Mouse (Mus musculus) forebrain, embryonic 16.5 days (tissue): ENCODE data around the gene Rps3. TPM values are rescaled to one million over a fixed set of nuclear protein-coding genes. Genes with fewer than 3 reads are reported as not detected.
"Not testable (repeated sequence)": the region's sequence is repeated elsewhere in the genome, so short reads cannot be mapped to it uniquely, and the experiment has no call there.

Source experiments
- ATAC-seq: fragments of 200-750 bp; cut with Nextera tagmentation; 2 replicates; pipeline ENCODE4 v1.8.0; 2017; ENCODE audit warnings: mild to moderate bottlenecking, moderate library complexity
- H3K27ac ChIP-seq: fragments of 300-500 bp; sonication (generic); 2 replicates; pipeline ENCODE4 v1.5.1; 2014; ENCODE audit warnings: low read length, control low read depth
- H3K27me3 ChIP-seq: fragments of 300-500 bp; sonication (generic); replicated peaks from 2 replicates; pipeline ENCODE4 v1.6.1; 2014; ENCODE audit warnings: low read length; ENCODE audit not compliant: control insufficient read depth, insufficient read depth
- H3K36me3 ChIP-seq: fragments of 300-500 bp; sonication (generic); 2 replicates; pipeline ENCODE4 v1.6.1; 2014; ENCODE audit not compliant: control insufficient read depth, insufficient read depth
- H3K4me1 ChIP-seq: fragments of 300-500 bp; sonication (generic); replicated peaks from 2 replicates; pipeline ENCODE4 v1.6.1; 2014; ENCODE audit warnings: low read length; ENCODE audit not compliant: control insufficient read depth, insufficient read depth
- H3K4me2 ChIP-seq: fragments of 300-500 bp; sonication (generic); 2 replicates; pipeline ENCODE4 v1.6.1; 2014; ENCODE audit warnings: mild to moderate bottlenecking, low read length, control low read depth
- H3K4me3 ChIP-seq: fragments of 300-500 bp; sonication (generic); replicated peaks from 2 replicates; pipeline ENCODE4 v1.5.1; 2014; ENCODE audit warnings: mild to moderate bottlenecking, low read length, control low read depth
- H3K9ac ChIP-seq: fragments of 300-500 bp; sonication (generic); replicated peaks from 2 replicates; pipeline ENCODE4 v1.6.1; 2014; ENCODE audit warnings: low read depth, low read length, control low read depth
- H3K9me3 ChIP-seq: fragments of 300-500 bp; sonication (generic); 2 replicates; pipeline ENCODE4 v1.6.1; 2016; ENCODE audit warnings: low read length; ENCODE audit not compliant: control insufficient read depth
- WGBS: fragments of 180-500 bp; shearing (Covaris S2); extraction: QIAGEN DNeasy Blood & Tissue Kit; methylation state at CpG from one replicate; pipeline ENCODE4 v1.1.7; 2014; 5-methylcytosine and 5-hydroxymethylcytosine counted together
- polyA plus RNA-seq: library from polyadenylated mRNA; unstranded; fragments of >200 nt; fragmentation: Nextera tagmentation; extraction: Ambion mirVana; gene quantifications from 2 replicates; pipeline ENCODE4 v1.2.1, GENCODE M21; 2015

Gene Rps3
- polyA plus RNA-seq, 1 experiment from 2014 or later, result 503 TPM

DNA sequence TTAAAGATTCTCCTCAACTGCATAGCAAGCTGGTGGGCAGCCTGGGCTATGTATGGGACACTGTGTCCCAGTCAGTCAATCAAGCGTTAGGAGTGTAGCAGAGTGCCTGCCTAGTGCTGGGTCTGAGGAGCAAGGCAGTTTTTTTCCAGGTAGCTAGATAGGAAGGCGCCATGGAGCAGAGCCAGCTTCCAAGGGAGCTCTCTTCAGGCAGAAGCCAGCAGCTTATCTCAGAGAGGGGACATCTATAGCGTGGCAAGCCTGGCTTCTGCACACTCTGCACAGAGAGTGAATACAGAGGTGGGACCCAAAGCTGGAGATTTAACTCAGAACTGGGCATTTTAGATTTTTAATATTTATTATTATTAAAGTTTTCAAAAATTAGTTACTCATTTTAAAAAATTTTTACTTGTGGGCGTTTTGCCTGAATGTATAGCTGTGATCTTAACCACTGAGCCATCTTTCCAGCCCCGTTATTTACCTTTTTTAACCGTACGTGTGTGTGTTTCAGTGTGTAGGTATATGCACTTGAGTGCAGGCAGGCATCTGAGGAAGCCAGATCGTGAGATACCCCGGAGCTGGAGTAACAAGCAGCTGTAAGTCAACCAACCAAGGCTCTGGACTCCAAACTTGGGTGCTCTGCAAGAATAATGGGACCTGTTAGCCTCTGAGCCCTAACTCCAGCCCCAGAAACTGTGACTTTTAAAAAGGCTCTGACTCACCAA, 32.7 kb upstream of the Rps3 start:
- 84% methylated on average over 9 of the region's 9 CpGs for WGBS
- Histone ChIP-seq H3K9me3 (no peaks in the 10 kb centered on the region), H3K4me2 (no peak overlapping the region), H3K27me3 (no peaks in the 10 kb centered on the region), H3K36me3 (no peaks in the 10 kb centered on the region), H3K4me1 (no peaks in the 10 kb centered on the region), H3K9ac (no peak overlapping the region), H3K27ac (no peak overlapping the region), H3K4me3 (no peak overlapping the region)
- ATAC-seq, result no peak

DNA sequence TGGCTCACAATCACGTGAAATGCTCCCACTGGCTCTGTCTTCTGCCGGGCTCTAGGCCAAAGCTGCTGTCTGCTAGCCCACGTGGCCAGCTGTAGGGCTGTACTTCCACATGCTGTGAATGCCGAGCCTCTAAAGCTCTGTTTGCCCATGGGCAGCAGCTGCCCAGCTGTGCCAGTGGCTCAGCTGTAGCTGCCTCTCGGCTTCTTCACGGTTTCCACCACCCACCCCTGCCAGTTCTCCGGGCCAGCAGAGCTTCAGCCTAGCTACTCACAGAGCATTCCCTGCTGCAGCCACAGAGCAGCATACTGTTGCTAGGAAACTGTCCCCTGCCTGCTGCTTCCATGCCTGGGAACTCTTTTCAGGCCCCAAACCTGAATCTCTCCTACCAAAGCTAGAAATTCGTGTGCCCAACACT, 26.6 kb upstream of the Rps3 start:
- WGBS, result 4% methylated on average over 8 of the region's 8 CpGs
- H3K9me3 ChIP-seq, result 0 out of 2 replicates have a peak, but pooled peaks cover 2% of the 10 kb centered on the region
- peaks cover 4% of the 10 kb centered on the region for H3K4me1 ChIP-seq
- no peaks in the 10 kb centered on the region for H3K36me3 ChIP-seq
- no peak overlapping the region for H3K9ac ChIP-seq
- ATAC-seq, result peak; percentile 81
- H3K4me2 ChIP-seq, result no peak overlapping the region
- no peak overlapping the region; the same call in 1 of the 2 replicates for H3K27ac ChIP-seq
- H3K4me3 ChIP-seq, result no peak overlapping the region
- H3K27me3 ChIP-seq, result no peaks in the 10 kb centered on the region

DNA sequence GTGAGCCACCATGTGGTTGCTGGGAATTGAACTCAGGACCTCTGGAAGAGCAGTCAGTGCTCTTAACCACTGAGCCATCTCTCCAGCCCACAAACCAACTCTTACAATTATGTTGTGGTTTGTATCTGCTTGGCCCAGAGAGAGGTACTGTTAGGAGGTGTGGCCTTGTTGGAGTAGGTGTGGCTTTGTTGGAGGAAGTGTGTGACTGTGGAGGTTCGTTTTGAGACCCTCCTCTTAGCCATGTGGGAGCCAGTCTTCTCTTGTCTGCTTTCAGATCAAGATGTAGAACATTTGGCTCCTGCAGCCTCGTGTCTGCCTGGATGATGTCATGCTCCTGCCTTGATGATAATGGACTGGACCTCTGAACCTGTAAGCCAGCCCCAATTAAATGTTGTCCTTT, 24.6 kb upstream of the Rps3 start:
- WGBS, result 5% methylated on average over 2 of the region's 2 CpGs
- not testable (repeated sequence) for H3K4me2 ChIP-seq, H3K4me3 ChIP-seq, ATAC-seq, H3K9ac ChIP-seq, H3K27me3 ChIP-seq, H3K27ac ChIP-seq, H3K9me3 ChIP-seq, H3K4me1 ChIP-seq, H3K36me3 ChIP-seq

DNA sequence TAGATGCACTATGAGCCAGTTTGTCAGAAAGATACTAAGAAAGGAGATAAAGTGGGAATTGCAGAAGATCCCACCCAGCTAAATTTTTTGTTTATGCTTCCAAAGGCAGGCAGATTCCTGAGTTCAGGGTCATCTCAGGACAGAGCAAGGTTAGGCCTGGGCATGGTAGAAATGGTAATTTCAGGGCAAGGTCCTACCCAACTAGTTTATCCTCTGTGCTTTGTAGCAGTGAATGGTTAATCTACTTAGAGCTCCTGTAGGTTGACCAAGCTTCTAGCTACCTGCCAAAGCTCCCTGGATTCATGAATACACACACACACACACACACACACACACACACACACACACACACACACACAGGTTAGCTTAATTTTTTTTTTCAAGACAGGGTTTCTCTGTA, 21.0 kb upstream of the Rps3 start:
- Histone ChIP-seq H3K9ac (no peak overlapping the region), H3K36me3 (no peaks in the 10 kb centered on the region), H3K4me3 (no peak overlapping the region), H3K9me3 (0 out of 2 replicates have a peak, but pooled peaks cover 2% of the 10 kb centered on the region), H3K4me1 (no peaks in the 10 kb centered on the region), H3K4me2 (no peak overlapping the region), H3K27me3 (no peaks in the 10 kb centered on the region), H3K27ac (no peak overlapping the region)
- no peak for ATAC-seq

DNA sequence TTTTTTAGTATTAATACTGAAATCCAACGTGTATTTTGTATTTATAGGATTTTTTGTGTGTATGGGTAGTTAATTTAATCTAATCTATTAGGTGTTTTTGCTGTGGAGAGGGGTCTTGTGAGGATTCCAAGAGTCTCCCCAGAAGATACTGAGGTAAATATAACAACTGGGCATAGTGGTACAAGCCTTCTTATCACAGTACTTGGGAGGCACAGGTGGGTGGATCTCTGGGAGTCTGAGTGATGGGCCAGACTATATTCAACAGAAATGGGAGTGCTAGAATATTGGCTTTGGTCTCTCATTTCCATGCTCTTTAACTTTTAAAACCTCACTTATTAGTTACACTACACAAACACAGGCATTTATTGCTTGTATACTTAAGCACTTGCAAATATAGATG, 17.6 kb upstream of the Rps3 start:
- no peaks in the 10 kb centered on the region for H3K9me3 ChIP-seq
- no peaks in the 10 kb centered on the region for H3K27me3 ChIP-seq
- no peaks in the 10 kb centered on the region for H3K36me3 ChIP-seq
- H3K4me1 ChIP-seq, result no peaks in the 10 kb centered on the region
- H3K4me2 ChIP-seq, result no peak overlapping the region
- ATAC-seq, result no peak
- no peak overlapping the region for H3K4me3 ChIP-seq
- H3K27ac ChIP-seq, result no peak overlapping the region
- WGBS, result 51% methylated on average over 1 of the region's 1 CpGs
- no peak overlapping the region for H3K9ac ChIP-seq

DNA sequence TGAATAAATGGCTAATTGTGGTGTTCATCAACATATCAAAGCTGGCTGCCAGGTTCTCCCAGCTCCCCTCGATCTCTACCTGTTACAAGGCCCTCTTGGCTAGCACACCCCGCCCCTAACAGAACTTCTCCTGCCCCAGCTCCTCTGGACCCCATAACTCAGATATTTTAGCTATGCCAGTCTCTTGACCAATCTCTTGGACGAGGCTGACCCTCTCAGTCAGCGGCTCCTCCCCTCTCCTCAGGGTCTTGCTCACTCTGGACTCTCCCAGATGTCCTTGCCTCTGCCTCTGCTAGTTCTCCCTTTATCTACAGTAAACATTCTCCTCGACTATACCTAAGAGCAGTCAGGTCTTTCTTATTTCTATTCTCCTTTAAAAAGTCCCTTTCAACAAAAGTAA, 17.1 kb upstream of the Rps3 start:
- Histone ChIP-seq H3K4me1 (no peaks in the 10 kb centered on the region), H3K4me2 (no peak overlapping the region), H3K9me3 (no peaks in the 10 kb centered on the region), H3K27me3 (no peaks in the 10 kb centered on the region), H3K4me3 (no peak overlapping the region), H3K27ac (no peak overlapping the region), H3K36me3 (no peaks in the 10 kb centered on the region), H3K9ac (no peak overlapping the region)
- 29% methylated on average over 5 of the region's 5 CpGs for WGBS
- no peak for ATAC-seq

DNA sequence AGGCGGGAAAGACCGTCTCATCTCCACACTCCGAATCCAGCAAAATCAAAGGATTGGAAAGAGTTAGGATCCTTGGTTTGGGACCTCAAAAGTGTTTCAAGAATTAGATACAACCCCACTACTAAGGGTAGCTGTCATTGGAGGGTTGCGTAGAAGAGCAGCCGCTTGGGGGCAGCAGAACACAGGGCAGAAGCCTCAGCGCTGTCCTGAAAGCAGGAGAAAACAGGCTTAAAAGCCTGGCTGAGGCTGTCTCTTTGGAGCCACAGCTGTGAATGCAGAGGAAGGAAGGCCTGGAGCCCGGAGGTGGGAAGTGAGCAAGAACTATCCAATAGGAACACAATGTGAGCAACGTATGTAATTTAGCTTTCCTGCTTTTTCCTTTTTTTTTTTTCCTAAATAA, 16.7 kb upstream of the Rps3 start:
- H3K4me3 ChIP-seq, result no peak overlapping the region
- whole genome bisulfite sequencing, result 4% methylated on average over 8 of the region's 8 CpGs
- H3K9me3 ChIP-seq, result no peaks in the 10 kb centered on the region
- no peak overlapping the region for H3K9ac ChIP-seq
- no peaks in the 10 kb centered on the region for H3K27me3 ChIP-seq
- H3K4me2 ChIP-seq, result no peak overlapping the region
- H3K36me3 ChIP-seq, result no peaks in the 10 kb centered on the region
- peak; percentile 88 for ATAC-seq
- no peak overlapping the region for H3K27ac ChIP-seq
- H3K4me1 ChIP-seq, result no peaks in the 10 kb centered on the region

DNA sequence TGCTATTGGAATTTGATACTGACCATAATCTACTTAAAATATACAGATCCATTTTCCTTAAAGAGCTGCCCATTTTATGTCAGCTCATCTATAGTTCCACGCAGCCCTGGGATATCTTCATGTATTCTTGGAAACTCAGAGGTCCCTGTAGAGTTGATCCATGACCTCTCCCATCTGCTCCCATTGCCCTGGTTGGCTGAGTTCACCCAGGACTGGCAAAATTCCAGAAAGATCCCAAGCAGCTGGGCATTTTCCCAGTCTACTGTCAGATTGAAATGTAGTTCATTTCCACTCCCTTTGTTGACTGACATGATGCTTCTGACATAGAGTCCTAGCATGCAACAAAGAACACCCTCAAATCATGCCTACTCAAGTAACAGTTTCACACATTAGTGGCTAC, 15.6 kb upstream of the Rps3 start:
- Histone ChIP-seq H3K36me3 (no peaks in the 10 kb centered on the region), H3K9me3 (no peaks in the 10 kb centered on the region), H3K27ac (no peak overlapping the region), H3K4me1 (no peaks in the 10 kb centered on the region), H3K4me2 (no peak overlapping the region), H3K9ac (no peak overlapping the region), H3K27me3 (no peaks in the 10 kb centered on the region), H3K4me3 (no peak overlapping the region)
- 67% methylated on average over 1 of the region's 1 CpGs for WGBS
- ATAC-seq, result no peak

DNA sequence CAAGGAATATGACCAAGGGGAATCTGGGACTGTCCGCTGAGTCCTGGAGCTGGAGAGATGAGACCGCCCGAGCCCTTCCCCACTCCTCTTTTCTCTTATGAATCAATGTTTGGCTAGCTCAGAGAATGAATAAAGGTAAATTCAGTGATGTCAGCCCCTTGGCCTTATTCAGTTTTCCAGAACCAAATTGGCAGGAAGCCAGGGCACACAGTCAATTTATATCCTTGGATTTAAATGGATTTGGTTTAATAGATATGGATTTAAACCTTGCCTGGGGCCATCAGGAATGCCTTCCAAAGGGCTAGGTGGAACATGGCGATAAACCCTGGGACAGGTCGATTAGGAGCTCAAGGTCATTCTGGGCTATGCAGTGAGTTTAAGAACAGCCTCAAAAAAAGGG, 6.2 kb upstream of the Rps3 start:
- Histone ChIP-seq H3K4me2 (no peak overlapping the region), H3K9me3 (peaks cover 5% of the 10 kb centered on the region; the same call in 1 of the 2 replicates), H3K4me1 (no peaks in the 10 kb centered on the region), H3K36me3 (no peaks in the 10 kb centered on the region), H3K9ac (no peak overlapping the region), H3K27ac (no peak overlapping the region), H3K27me3 (peaks cover 5% of the 10 kb centered on the region), H3K4me3 (no peak overlapping the region)
- 61% methylated on average over 5 of the region's 5 CpGs for WGBS
- ATAC-seq, result no peak

DNA sequence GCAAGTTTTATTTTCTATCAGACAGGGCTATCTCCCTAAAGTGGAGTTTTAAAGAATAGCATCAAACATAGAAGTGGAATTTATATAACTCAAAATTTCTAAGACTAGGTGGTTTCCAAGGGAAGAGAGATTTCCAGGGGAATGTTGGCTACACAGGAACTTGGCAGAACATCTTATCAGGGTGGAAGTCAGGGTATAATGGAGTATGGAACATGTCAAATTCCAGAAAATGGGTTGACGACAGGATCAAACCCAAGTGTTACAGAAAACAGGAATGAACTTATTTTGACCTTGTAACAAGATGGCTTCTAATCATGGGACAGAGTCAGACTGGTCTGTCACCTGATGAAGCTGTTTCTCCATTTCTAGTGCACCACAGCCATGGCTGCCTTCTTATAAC, 1.1 kb upstream of the Rps3 start:
- Histone ChIP-seq H3K4me3 (no peak overlapping the region), H3K36me3 (peaks cover 18% of the 10 kb centered on the region), H3K4me1 (peaks cover 35% of the 10 kb centered on the region), H3K4me2 (no peak overlapping the region), H3K9me3 (no peaks in the 10 kb centered on the region), H3K27ac (no peak overlapping the region), H3K9ac (no peak overlapping the region), H3K27me3 (peaks cover 5% of the 10 kb centered on the region)
- WGBS, result 91% methylated on average over 1 of the region's 1 CpGs
- no peak for ATAC-seq
